Mouse (Mus musculus) gastrocnemius, postnatal 14 days (tissue): ENCODE results near the gene Coro7. TPM values are rescaled to one million over a fixed set of nuclear protein-coding genes. Genes with fewer than 3 reads are reported as not detected.
A peak's percentile ranks its signal among the peaks of the same experiment; 100 is the strongest.
"Not testable (repeated sequence)": the region's sequence is repeated elsewhere in the genome, so short reads cannot be mapped to it uniquely, and the experiment has no call there.

Source experiments
- DNase-seq: peaks from one replicate; pipeline ENCODE4 v3.0.0; 2021; ENCODE audit warnings: mixed read lengths
- intact Hi-C: fragments of 180-260 bp; cut with DNase I; formaldehyde crosslinking; loops from one replicate; pipeline ENCODE4 v1.15.1; 2025; ENCODE audit warnings: low total_unique reads
- total RNA-seq, 2 experiments: library from RNA; stranded (reverse); gene quantifications; 2 replicates each; pipeline ENCODE4 v1.2.3; 2021

Gene Coro7
- total RNA-seq, 2 experiments from 2014 or later, result 13.9 to 17.8 TPM

GRCm38 (mm10) chr16:4683581-4684456 lies 4.2 kb upstream of the Coro7 start:
- peak; percentile 98 for DNase-seq
- intact Hi-C loops, result no loop called here

GRCm38 (mm10) chr16:4683193-4683580 lies 3.6 kb upstream of the Coro7 start:
- DNase-seq, result no peak
- intact Hi-C loops, result no loop called here

- intact Hi-C loops, result no loop called here
Measured at GRCm38 (mm10) chr16:4682628-4683179, 3.1 kb upstream of the Coro7 start.

GRCm38 (mm10) chr16:4680922-4681455 lies 1.4 kb upstream of the Coro7 start:
- DNase-seq, intact Hi-C loops: not testable (repeated sequence)

More at GRCm38 (mm10) chr16:4682628-4683179, 3.1 kb upstream of the Coro7 start:
- DNase-seq, result no peak

- DNase-seq, result no peak
- intact Hi-C loops, result no loop called here
Measured at GRCm38 (mm10) chr16:4678080-4678479, 1.5 kb downstream of the Coro7 start.

GRCm38 (mm10) chr16:4676836-4677235 lies 2.7 kb downstream of the Coro7 start:
- intact Hi-C loops, result no loop called here
- no peak for DNase-seq

GRCm38 (mm10) chr16:4674091-4674490 lies 5.5 kb downstream of the Coro7 start:
- intact Hi-C loops, result no loop called here
- no peak for DNase-seq

- intact Hi-C loops, result no loop called here
Measured at GRCm38 (mm10) chr16:4670317-4670716, 9.3 kb downstream of the Coro7 start.

GRCm38 (mm10) chr16:4667190-4667808 lies 12.3 kb downstream of the Coro7 start:
- intact Hi-C loops, result loop anchor here (5.0 to 10.0 kb wide), 2 partner anchors 35 to 102 kb away; no protein-coding TSS in a partner anchor
- peak; percentile 85 for DNase-seq

More at GRCm38 (mm10) chr16:4670317-4670716, 9.3 kb downstream of the Coro7 start:
- DNase-seq, result no peak

GRCm38 (mm10) chr16:4665726-4666125 lies 13.9 kb downstream of the Coro7 start:
- DNase-seq, result no peak
- intact Hi-C loops, result loop anchor here (5.0 to 10.0 kb wide), 2 partner anchors 33 to 101 kb away; no protein-coding TSS in a partner anchor

- no peak for DNase-seq
Measured at GRCm38 (mm10) chr16:4663806-4664205, 15.8 kb downstream of the Coro7 start.

GRCm38 (mm10) chr16:4661605-4662004 lies 18.0 kb downstream of the Coro7 start:
- DNase-seq, result no peak
- intact Hi-C loops, result loop anchor here (10.0 kb wide), 1 partner anchor 97 kb away; no protein-coding TSS in a partner anchor

More at GRCm38 (mm10) chr16:4663806-4664205, 15.8 kb downstream of the Coro7 start:
- intact Hi-C loops, result loop anchor here (10.0 kb wide), 1 partner anchor 99 kb away; no protein-coding TSS in a partner anchor

- DNase-seq, result no peak
- intact Hi-C loops, result no loop called here
Measured at GRCm38 (mm10) chr16:4659326-4659725, 20.3 kb downstream of the Coro7 start.

GRCm38 (mm10) chr16:4658781-4659245 lies 20.8 kb downstream of the Coro7 start:
- DNase-seq, result peak; percentile 35
- intact Hi-C loops, result no loop called here

- DNase-seq, result no peak
- intact Hi-C loops, result no loop called here
Measured at GRCm38 (mm10) chr16:4656571-4657081, 23.0 kb downstream of the Coro7 start.

GRCm38 (mm10) chr16:4655764-4656570 lies 23.6 kb downstream of the Coro7 start:
- intact Hi-C loops, result no loop called here
- peak; percentile 52 for DNase-seq

- DNase-seq, result no peak
- intact Hi-C loops, result no loop called here
Measured at GRCm38 (mm10) chr16:4655251-4655734, 24.3 kb downstream of the Coro7 start.

GRCm38 (mm10) chr16:4654706-4655105 lies 24.9 kb downstream of the Coro7 start:
- peak; percentile 47 for DNase-seq
- intact Hi-C loops, result no loop called here
